Mouse (Mus musculus) thymus, adult 2 months (tissue): ENCODE results near the gene Hif1an.

Experiments
- CTCF ChIP-seq: fragments of 200-500 bp; IDR thresholded peaks from 2 replicates; pipeline ENCODE4 v1.5.1; 2012; ENCODE audit warnings: mild to moderate bottlenecking, control low read depth, low read length, moderate library complexity, borderline replicate concordance; ENCODE audit not compliant: control insufficient read depth, poor library complexity, insufficient read depth; ENCODE audit errors: extremely low read depth
- POLR2A ChIP-seq: fragments of 200-500 bp; IDR thresholded peaks from 2 replicates; pipeline ENCODE4 v1.6.1; 2012; ENCODE audit warnings: mild to moderate bottlenecking, low read length, control low read depth, moderate library complexity; ENCODE audit not compliant: control insufficient read depth, poor library complexity, insufficient read depth; ENCODE audit errors: extremely low read depth

GRCm38 (mm10) chr19:44544372-44544771, 18.3 kb upstream of the Hif1an start:
- TF ChIP-seq CTCF (no peak), POLR2A (no peak)
